Mouse (Mus musculus): Measurements from ENCODE around the gene Lpcat4. TPM values are rescaled to one million over a fixed set of nuclear protein-coding genes. Genes with fewer than 3 reads are reported as not detected.
A peak's percentile ranks its signal among the peaks of the same experiment; 100 is the strongest.

Lpcat4 gene
- total and polyA plus RNA-seq, 2 experiments from 2014 or later = 3.6 to 10.0 TPM

GRCm38 (mm10) chr2:112215977-112216376 is 23.3 kb upstream of the Lpcat4 start:
- H3K9ac ChIP-seq (replicated peaks; ENCODE audit: low read depth, low read length) = no peak overlapping the region
- no peak overlapping the region for H3K4me3 ChIP-seq (ENCODE audit: low read depth, low read length)
- H3K27ac ChIP-seq (ENCODE audit: low read depth) = no peak overlapping the region
- DNase-seq (ENCODE audit: low spot score) = peak; percentile 30
- ATAC-seq (ENCODE audit: insufficient read depth, low read depth) = no peak
- H3K4me1 ChIP-seq (ENCODE audit: control insufficient read depth, insufficient read depth) = no peaks in the 10 kb centered on the region
- no peak overlapping the region for H3K4me2 ChIP-seq (ENCODE audit: low read depth, low read length)
- TF ChIP-seq EP300 (IDR thresholded peaks at IDR 0.05; ENCODE audit: low read depth) (no peak), CTCF (IDR thresholded peaks at IDR 0.05; ENCODE audit: low read depth) (peak; percentile 62)
- H3K27me3 ChIP-seq (ENCODE audit: control insufficient read depth, insufficient read depth, low read length) = no peaks in the 10 kb centered on the region
- WGBS = 11% methylated on average over 1 of the region's 1 CpGs
- no peaks in the 10 kb centered on the region for H3K9me3 ChIP-seq (replicated peaks; ENCODE audit: control insufficient read depth, low read length)
- no peaks in the 10 kb centered on the region for H3K36me3 ChIP-seq (replicated peaks; ENCODE audit: control insufficient read depth, insufficient read depth, low read length)

- no peak overlapping the region for H3K27ac ChIP-seq (ENCODE audit: low read depth)
- DNase-seq (ENCODE audit: low spot score) = no peak
- H3K9ac ChIP-seq (replicated peaks; ENCODE audit: low read depth, low read length) = no peak overlapping the region
- TF ChIP-seq CTCF (IDR thresholded peaks at IDR 0.05; ENCODE audit: low read depth) = no peak
- no peak for TF ChIP-seq EP300 (IDR thresholded peaks at IDR 0.05; ENCODE audit: low read depth)
- ATAC-seq (ENCODE audit: insufficient read depth, low read depth) = no peak
- WGBS = 63% methylated on average over 6 of the region's 6 CpGs
- no peaks in the 10 kb centered on the region for H3K9me3 ChIP-seq (replicated peaks; ENCODE audit: control insufficient read depth, low read length)
- H3K4me2 ChIP-seq (ENCODE audit: low read depth, low read length) = no peak overlapping the region
- no peaks in the 10 kb centered on the region for H3K27me3 ChIP-seq (ENCODE audit: control insufficient read depth, insufficient read depth, low read length)
- no peak overlapping the region for H3K4me3 ChIP-seq (ENCODE audit: low read depth, low read length)
- H3K36me3 ChIP-seq (replicated peaks; ENCODE audit: control insufficient read depth, insufficient read depth, low read length) = no peaks in the 10 kb centered on the region
- H3K4me1 ChIP-seq (ENCODE audit: control insufficient read depth, insufficient read depth) = no peaks in the 10 kb centered on the region
Measured at GRCm38 (mm10) chr2:112217614-112218013, 21.7 kb upstream of the Lpcat4 start.

- DNase-seq (ENCODE audit: low spot score) = no peak
- TF ChIP-seq EP300 (IDR thresholded peaks at IDR 0.05; ENCODE audit: low read depth) = no peak
- TF ChIP-seq CTCF (IDR thresholded peaks at IDR 0.05; ENCODE audit: low read depth) = no peak
- Histone ChIP-seq H3K4me3 (ENCODE audit: low read depth, low read length) (no peak overlapping the region), H3K9me3 (replicated peaks; ENCODE audit: control insufficient read depth, low read length) (no peaks in the 10 kb centered on the region), H3K27ac (ENCODE audit: low read depth) (no peak overlapping the region), H3K9ac (replicated peaks; ENCODE audit: low read depth, low read length) (no peak overlapping the region), H3K27me3 (ENCODE audit: control insufficient read depth, insufficient read depth, low read length) (no peaks in the 10 kb centered on the region), H3K4me2 (ENCODE audit: low read depth, low read length) (no peak overlapping the region), H3K36me3 (replicated peaks; ENCODE audit: control insufficient read depth, insufficient read depth, low read length) (no peaks in the 10 kb centered on the region), H3K4me1 (ENCODE audit: control insufficient read depth, insufficient read depth) (no peaks in the 10 kb centered on the region)
- 69% methylated on average over 5 of the region's 5 CpGs for WGBS
- ATAC-seq (ENCODE audit: insufficient read depth, low read depth) = no peak
Measured at GRCm38 (mm10) chr2:112220880-112221279, 18.4 kb upstream of the Lpcat4 start.

- H3K9ac ChIP-seq (replicated peaks; ENCODE audit: low read depth, low read length) = no peak overlapping the region
- H3K36me3 ChIP-seq (replicated peaks; ENCODE audit: control insufficient read depth, insufficient read depth, low read length) = no peaks in the 10 kb centered on the region
- no peak overlapping the region for H3K4me3 ChIP-seq (ENCODE audit: low read depth, low read length)
- no peak overlapping the region for H3K27ac ChIP-seq (ENCODE audit: low read depth)
- ATAC-seq (ENCODE audit: insufficient read depth, low read depth) (no peak), DNase-seq (ENCODE audit: low spot score) (no peak)
- H3K27me3 ChIP-seq (ENCODE audit: control insufficient read depth, insufficient read depth, low read length) = no peaks in the 10 kb centered on the region
- no peaks in the 10 kb centered on the region for H3K9me3 ChIP-seq (replicated peaks; ENCODE audit: control insufficient read depth, low read length)
- no peak overlapping the region for H3K4me2 ChIP-seq (ENCODE audit: low read depth, low read length)
- WGBS = 47% methylated on average over 5 of the region's 5 CpGs
- TF ChIP-seq EP300 (IDR thresholded peaks at IDR 0.05; ENCODE audit: low read depth) (no peak), CTCF (IDR thresholded peaks at IDR 0.05; ENCODE audit: low read depth) (no peak)
- H3K4me1 ChIP-seq (ENCODE audit: control insufficient read depth, insufficient read depth) = no peaks in the 10 kb centered on the region
Measured at GRCm38 (mm10) chr2:112222607-112223006, 16.7 kb upstream of the Lpcat4 start.

- no peak for ATAC-seq (ENCODE audit: insufficient read depth, low read depth)
- no peak for DNase-seq (ENCODE audit: low spot score)
- WGBS = 64% methylated on average over 4 of the region's 4 CpGs
- H3K27me3 ChIP-seq (ENCODE audit: control insufficient read depth, insufficient read depth, low read length) = no peaks in the 10 kb centered on the region
- no peak overlapping the region for H3K4me2 ChIP-seq (ENCODE audit: low read depth, low read length)
- no peak overlapping the region for H3K9ac ChIP-seq (replicated peaks; ENCODE audit: low read depth, low read length)
- H3K27ac ChIP-seq (ENCODE audit: low read depth) = no peak overlapping the region
- no peaks in the 10 kb centered on the region for H3K36me3 ChIP-seq (replicated peaks; ENCODE audit: control insufficient read depth, insufficient read depth, low read length)
- H3K9me3 ChIP-seq (replicated peaks; ENCODE audit: control insufficient read depth, low read length) = no peaks in the 10 kb centered on the region
- TF ChIP-seq EP300 (IDR thresholded peaks at IDR 0.05; ENCODE audit: low read depth) (no peak), CTCF (IDR thresholded peaks at IDR 0.05; ENCODE audit: low read depth) (no peak)
- no peak overlapping the region for H3K4me3 ChIP-seq (ENCODE audit: low read depth, low read length)
- H3K4me1 ChIP-seq (ENCODE audit: control insufficient read depth, insufficient read depth) = no peaks in the 10 kb centered on the region
Measured at GRCm38 (mm10) chr2:112224356-112224755, 14.9 kb upstream of the Lpcat4 start.

- TF ChIP-seq CTCF (IDR thresholded peaks at IDR 0.05; ENCODE audit: low read depth) (no peak), EP300 (IDR thresholded peaks at IDR 0.05; ENCODE audit: low read depth) (no peak)
- no peaks in the 10 kb centered on the region for H3K27me3 ChIP-seq (ENCODE audit: control insufficient read depth, insufficient read depth, low read length)
- H3K4me3 ChIP-seq (ENCODE audit: low read depth, low read length) = no peak overlapping the region
- H3K4me2 ChIP-seq (ENCODE audit: low read depth, low read length) = no peak overlapping the region
- H3K27ac ChIP-seq (ENCODE audit: low read depth) = no peak overlapping the region
- DNase-seq (ENCODE audit: low spot score) (no peak), ATAC-seq (ENCODE audit: insufficient read depth, low read depth) (no peak)
- H3K36me3 ChIP-seq (replicated peaks; ENCODE audit: control insufficient read depth, insufficient read depth, low read length) = no peaks in the 10 kb centered on the region
- 62% methylated on average over 1 of the region's 1 CpGs for WGBS
- H3K4me1 ChIP-seq (ENCODE audit: control insufficient read depth, insufficient read depth) = no peaks in the 10 kb centered on the region
- no peaks in the 10 kb centered on the region for H3K9me3 ChIP-seq (replicated peaks; ENCODE audit: control insufficient read depth, low read length)
- no peak overlapping the region for H3K9ac ChIP-seq (replicated peaks; ENCODE audit: low read depth, low read length)
Measured at GRCm38 (mm10) chr2:112232623-112233022, 6.6 kb upstream of the Lpcat4 start.

Data from heart, postnatal 0 days (tissue).